Mouse (Mus musculus) granulocyte monocyte progenitor cell, adult 5-6 weeks (primary cell): Measurements from ENCODE around the gene Rad9b. TPM values are rescaled to one million over a fixed set of nuclear protein-coding genes. Genes with fewer than 3 reads are reported as not detected.

Experiments
- ATAC-seq: replicated peaks from 2 replicates; pipeline ENCODE4 v1.8.0; 2016; ENCODE audit warnings: mild to moderate bottlenecking, moderate TSS enrichment, inconsistent platforms; ENCODE audit not compliant: poor library complexity, severe bottlenecking
- total RNA-seq, 2 experiments: library from RNA; stranded (forward) in 1 of 2; stranded (reverse) in 1 of 2; fragments of 200-712, 200-1000 nt in 1 of 2; fragments of >200 nt in 1 of 2; fragmentation: Nextera tagmentation in 1 of 2; gene quantifications; 2 replicates each; pipeline ENCODE4 v1.2.3; 2014 to 2017

Gene Rad9b
- total RNA-seq, 2 experiments from 2014 or later = 3.3 to 5.6 TPM

DNA sequence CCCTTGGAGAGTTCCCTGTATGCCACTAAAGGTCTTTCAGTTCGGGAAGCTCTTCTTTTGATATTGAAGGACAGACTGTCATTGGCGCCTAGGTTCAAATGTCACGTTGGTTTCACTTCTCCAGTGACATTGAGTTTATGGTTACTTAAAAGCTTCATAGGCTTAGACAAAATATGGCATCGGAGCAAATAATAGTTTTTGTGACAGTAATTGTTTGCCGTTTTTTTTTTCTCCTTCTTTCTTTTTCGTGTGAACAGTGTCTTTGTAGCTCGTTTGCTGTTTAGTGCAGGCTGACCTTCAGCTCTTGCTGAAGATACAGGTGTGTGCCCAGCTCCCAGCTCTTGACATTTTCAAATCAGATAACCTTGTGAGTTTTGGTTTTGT lies 68.3 kb downstream of the Rad9b start:
- no peak for ATAC-seq

DNA sequence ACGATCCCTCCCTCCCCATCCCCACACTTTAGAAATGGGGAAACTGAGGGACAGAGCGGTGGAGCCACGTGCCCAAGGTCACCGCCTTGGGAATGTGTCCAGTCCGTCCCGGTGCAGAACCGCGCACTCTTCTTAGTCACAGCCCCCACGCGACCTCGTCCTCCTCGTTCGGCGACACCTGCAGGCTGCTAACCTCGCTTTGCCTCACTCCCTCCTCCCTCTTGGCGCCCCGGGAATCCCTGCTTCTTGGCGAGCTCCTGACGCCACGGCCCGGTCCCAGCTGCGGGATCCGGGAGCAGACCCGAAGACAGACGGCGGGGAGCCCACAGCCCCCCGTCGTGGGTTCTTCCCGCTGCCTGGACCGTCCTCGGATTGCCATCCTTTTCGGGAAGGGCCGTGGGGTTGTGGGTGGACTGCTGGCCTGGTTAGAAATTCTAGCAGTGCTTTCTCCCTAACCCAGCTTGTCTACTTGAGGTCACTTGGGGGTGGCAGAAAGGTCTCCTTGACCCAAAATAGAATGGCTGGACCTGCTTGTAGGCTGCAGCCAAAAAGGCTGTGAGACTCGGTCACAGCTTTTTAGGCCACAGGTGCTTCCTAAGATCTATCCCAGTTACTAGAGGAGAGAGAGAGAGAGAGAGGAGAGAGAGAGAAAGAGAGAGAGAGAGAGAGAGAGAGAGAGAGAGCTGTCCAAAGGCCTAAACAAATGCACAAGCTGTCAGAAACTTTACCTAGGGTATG lies 68.8 kb downstream of the Rad9b start:
- ATAC-seq = no peak

DNA sequence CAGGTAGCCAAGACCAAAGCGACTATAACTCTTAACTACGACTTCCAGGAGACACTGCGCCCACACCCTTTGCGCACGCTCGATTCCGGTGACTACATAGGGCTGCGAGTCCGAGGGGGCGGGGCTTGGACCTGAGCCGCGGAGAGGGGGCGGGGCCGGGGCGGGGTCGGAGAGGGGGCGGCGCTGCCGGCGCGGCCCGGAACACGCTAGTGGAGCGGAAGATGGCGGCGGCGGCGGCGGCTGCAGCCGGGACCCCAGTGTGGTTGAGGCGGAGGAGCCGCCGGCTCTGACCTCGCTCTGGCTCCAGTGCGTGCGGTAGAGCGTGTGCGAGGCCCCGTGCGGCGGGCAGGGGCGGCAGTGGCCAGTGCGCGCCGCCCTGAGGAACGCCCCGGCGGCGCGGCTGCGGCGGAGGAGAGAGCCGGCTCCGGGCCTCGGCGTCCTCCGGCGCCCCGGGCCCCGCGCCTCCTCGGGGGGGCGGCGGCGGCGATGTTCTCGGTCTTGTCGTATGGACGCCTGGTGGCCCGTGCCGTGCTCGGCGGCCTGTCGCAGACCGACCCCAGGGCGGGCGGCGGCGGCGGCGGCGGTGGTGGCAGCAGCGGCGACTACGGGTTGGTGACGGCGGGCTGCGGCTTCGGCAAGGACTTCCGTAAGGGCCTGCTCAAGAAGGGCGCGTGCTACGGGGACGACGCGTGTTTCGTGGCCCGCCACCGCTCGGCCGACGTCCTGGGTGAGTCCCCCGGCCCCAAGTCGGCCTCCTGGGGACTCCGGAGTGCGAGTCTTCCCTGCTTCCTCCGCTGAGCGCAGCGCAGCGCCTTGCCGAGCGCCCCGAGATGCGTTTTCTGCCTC lies 69.6 kb downstream of the Rad9b start, which contains the start of gene Pptc7:
Pptc7 (plus strand) TSS at position 183 of the 846 bp plus-strand sequence.
- ATAC-seq = peak; percentile 74

DNA sequence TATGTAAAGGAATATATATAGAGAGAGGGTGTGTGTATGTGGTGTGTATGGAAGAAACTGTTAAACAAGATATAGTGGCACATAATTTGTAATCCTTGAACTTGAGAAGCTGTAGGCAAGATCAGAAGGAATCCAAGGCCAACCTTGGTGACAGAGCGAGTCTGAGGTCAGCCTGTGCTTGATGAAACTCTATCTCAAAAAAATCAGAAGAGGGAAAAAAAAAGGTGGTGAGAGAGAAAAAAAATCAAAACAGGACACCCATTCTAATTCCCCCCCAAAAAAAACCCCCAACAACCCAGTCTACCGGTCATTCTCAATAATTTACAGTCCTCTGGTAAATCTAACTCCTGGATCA lies 70.2 kb downstream of the Rad9b start:
- no peak for ATAC-seq

DNA sequence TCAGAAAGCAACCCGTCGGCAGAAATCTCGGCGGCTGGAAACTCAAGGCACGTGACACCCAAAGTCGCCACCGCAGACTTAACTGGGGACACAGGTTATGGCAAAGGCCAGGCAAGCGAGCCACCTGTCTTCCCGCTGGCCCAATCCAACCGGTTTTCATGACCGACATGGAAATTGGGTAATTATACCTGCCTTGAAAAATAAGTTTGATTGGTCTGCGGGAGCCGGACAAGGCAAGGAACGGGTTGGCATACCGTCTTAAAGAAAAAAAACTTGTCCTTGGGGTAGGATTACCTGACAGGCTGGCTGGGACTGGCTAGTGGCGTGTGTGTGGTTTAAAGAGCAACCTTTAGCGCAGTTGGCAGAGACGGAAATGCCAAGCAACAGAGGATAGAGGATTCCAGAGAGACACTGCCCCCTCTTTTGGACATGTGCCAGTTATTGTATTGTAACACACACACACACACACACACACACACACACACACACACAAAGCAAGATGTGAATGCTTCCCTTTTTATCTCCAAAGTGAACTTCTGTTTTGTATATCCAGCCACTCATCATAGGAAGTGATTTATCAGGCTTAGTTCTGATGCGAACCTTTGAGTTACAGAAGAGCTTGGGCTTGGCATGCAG lies 73.1 kb downstream of the Rad9b start:
- ATAC-seq = peak; percentile 44

DNA sequence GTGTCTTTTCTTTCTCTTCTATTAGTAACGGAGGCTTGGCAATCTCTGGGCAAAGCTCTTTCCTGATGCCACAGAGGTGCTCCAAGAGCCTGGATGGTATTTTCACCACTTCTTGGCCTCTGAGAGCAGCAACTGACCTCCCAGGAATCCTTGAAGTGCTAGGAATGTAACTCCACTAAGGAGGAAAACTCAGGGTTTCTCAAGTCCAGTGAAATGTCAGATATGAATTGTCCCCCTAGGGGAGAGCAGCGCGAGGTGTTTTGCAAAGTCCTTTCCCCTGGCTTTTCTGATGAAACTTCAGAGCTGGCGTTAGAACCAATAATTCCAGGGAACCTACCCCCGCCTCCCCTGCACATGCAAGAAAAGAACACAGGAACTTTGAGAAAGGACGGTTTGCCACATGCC lies 73.6 kb downstream of the Rad9b start:
- ATAC-seq = no peak

DNA sequence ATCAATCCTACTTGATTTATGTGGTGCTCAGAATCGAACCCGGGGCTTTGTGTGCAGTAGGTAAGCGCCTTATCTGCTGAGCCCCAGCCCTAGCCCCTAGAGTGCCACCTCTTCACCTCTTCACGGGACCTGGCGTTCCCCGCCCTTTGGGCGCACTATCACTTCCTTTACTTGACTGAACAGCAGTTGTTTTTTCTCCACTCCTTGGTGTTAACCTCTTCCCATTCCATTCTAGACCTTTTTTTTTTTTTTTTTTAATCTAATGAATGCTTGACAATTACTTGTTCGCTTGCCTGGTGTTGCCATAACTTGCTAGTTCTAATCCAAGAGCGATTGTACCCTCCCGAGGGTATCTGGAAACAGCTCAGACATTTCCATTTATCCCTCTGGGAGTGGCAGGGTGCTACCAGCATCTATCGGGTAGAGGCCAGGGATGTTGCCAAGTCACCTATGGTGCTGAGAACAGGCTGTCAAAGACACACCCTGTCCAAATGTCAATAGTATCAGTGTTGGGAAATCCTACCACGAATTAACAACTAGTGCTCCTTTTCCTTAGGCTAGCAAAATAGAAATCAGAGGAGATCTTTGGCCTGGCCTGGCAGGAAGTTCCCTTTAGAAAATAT lies 74.1 kb downstream of the Rad9b start:
- ATAC-seq = no peak

DNA sequence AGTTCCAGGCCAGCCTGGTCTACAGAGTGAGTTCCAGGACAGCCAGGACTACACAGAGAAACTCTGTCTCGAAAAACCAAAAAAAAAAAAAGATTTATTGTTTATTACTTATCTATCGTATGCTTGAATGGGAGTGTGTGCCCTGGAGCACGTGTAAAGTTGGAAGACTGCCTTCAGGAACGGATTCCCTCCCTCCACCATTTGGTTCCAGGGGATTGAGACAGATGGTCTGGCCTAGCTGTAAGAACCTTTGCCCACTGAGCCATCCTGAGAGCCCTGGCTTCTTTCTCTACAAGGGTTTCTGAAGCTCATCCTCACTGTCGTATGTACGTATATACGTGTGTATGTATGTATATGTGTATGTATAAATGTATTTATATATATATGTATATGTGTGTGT lies 75.1 kb downstream of the Rad9b start:
- ATAC-seq = no peak

DNA sequence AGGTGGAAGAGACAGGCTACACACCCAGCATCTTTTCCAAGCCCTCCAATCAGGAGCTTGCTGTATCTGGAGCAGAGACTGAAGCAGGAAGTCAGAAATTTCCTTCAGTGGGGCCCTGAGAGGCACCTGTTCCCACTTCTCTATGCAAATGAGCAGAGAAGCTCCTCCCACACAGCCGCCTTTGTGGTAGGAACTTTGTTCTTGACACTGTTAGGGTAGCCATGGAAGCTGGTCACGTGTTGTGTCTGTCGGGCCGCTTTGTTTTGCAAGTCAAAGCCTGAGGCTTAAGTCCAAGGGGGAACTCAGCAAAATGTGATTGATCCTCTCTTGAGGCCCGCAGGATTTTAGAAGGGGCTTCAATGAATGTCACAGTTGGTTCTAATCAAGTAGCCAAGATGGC lies 79.2 kb downstream of the Rad9b start:
- peak; percentile 99 for ATAC-seq

Other genes starting within 250 kb of the Rad9b start
- 1.1 and 2.0 TPM in 2 replicates for gene Ccdc63, start 213.4 kb downstream of the Rad9b start, total RNA-seq (2014; fragmentation: Nextera tagmentation)
- gene Ccdc63, start 213.4 kb downstream of the Rad9b start, total RNA-seq (2017) = 0.60 TPM in 1 of 2 replicates, not detected in the other
- gene Ppp1cc, start 196.0 kb downstream of the Rad9b start, total RNA-seq (2014; fragmentation: Nextera tagmentation) = 284 and 366 TPM in 2 replicates
- gene Ppp1cc, start 196.0 kb downstream of the Rad9b start, total RNA-seq (2017) = 247 and 254 TPM in 2 replicates
- 53.8 and 59.5 TPM in 2 replicates for gene Hvcn1, start 147.4 kb downstream of the Rad9b start, total RNA-seq (2014; fragmentation: Nextera tagmentation)
- 66.8 and 84.3 TPM in 2 replicates for gene Hvcn1, start 147.4 kb downstream of the Rad9b start, total RNA-seq (2017)
- gene Tctn1, start 89.8 kb downstream of the Rad9b start, total RNA-seq (2014; fragmentation: Nextera tagmentation) = 7.2 and 9.3 TPM in 2 replicates
- 1.8 and 4.3 TPM in 2 replicates for gene Tctn1, start 89.8 kb downstream of the Rad9b start, total RNA-seq (2017)
- gene Pptc7, start 69.9 kb downstream of the Rad9b start, total RNA-seq (2014; fragmentation: Nextera tagmentation) = 12.0 and 14.8 TPM in 2 replicates
- 17.2 TPM in 2 replicates for gene Pptc7, start 69.9 kb downstream of the Rad9b start, total RNA-seq (2017)
- gene Vps29, start 136 bp upstream of the Rad9b start, total RNA-seq (2014; fragmentation: Nextera tagmentation) = 118 and 128 TPM in 2 replicates
- 89.8 and 105 TPM in 2 replicates for gene Vps29, start 136 bp upstream of the Rad9b start, total RNA-seq (2017)
- 35.0 and 59.8 TPM in 2 replicates for gene Gpn3, start 17.6 kb upstream of the Rad9b start, total RNA-seq (2014; fragmentation: Nextera tagmentation)
- 42.2 and 51.9 TPM in 2 replicates for gene Gpn3, start 17.6 kb upstream of the Rad9b start, total RNA-seq (2017)
- gene Fam216a, start 18.1 kb upstream of the Rad9b start, total RNA-seq (2014; fragmentation: Nextera tagmentation) = 13.4 and 21.1 TPM in 2 replicates
- gene Fam216a, start 18.1 kb upstream of the Rad9b start, total RNA-seq (2017) = 51.9 and 57.9 TPM in 2 replicates
- gene Arpc3, start 37.6 kb upstream of the Rad9b start, total RNA-seq (2014; fragmentation: Nextera tagmentation) = 271 and 276 TPM in 2 replicates
- gene Arpc3, start 37.6 kb upstream of the Rad9b start, total RNA-seq (2017) = 988 and 1,056 TPM in 2 replicates
- 13.8 and 27.3 TPM in 2 replicates for gene Anapc7, start 67.5 kb upstream of the Rad9b start, total RNA-seq (2014; fragmentation: Nextera tagmentation)
- 17.5 and 24.2 TPM in 2 replicates for gene Anapc7, start 67.5 kb upstream of the Rad9b start, total RNA-seq (2017)
- 71.0 and 77.6 TPM in 2 replicates for gene Atp2a2, start 148.0 kb upstream of the Rad9b start, total RNA-seq (2014; fragmentation: Nextera tagmentation)
- gene Atp2a2, start 148.0 kb upstream of the Rad9b start, total RNA-seq (2017) = 112 and 118 TPM in 2 replicates